Mouse (Mus musculus) stomach, postnatal 0 days (tissue): Measurements from ENCODE around the gene Ctsll3. TPM values are rescaled to one million over a fixed set of nuclear protein-coding genes. Genes with fewer than 3 reads are reported as not detected.

Experiments
- ATAC-seq: fragments of 200-750 bp; cut with Nextera tagmentation; 2 replicates; pipeline ENCODE4 v1.8.0; 2017; ENCODE audit not compliant: low FRiP score, low TSS enrichment
- DNase-seq: peaks from one replicate; pipeline ENCODE4 v3.0.0-alpha.2; 2016; ENCODE audit warnings: low spot score
- H3K27ac ChIP-seq: fragments of 300-500 bp; sonication (generic); replicated peaks from 2 replicates; pipeline ENCODE4 v1.5.1; 2014; ENCODE audit warnings: mild to moderate bottlenecking, control low read depth
- H3K27me3 ChIP-seq: fragments of 300-500 bp; sonication (generic); 2 replicates; pipeline ENCODE4 v1.6.1; 2014; ENCODE audit warnings: low read length; ENCODE audit not compliant: control insufficient read depth, insufficient read depth
- H3K36me3 ChIP-seq: fragments of 300-500 bp; sonication (generic); 2 replicates; pipeline ENCODE4 v1.6.1; 2014; ENCODE audit warnings: low read length, mixed read lengths; ENCODE audit not compliant: control insufficient read depth, insufficient read depth
- H3K4me1 ChIP-seq: fragments of 300-500 bp; sonication (generic); replicated peaks from 2 replicates; pipeline ENCODE4 v1.6.1; 2014; ENCODE audit warnings: antibody characterized with exemption; ENCODE audit not compliant: control insufficient read depth, insufficient read depth
- H3K4me2 ChIP-seq: fragments of 300-500 bp; sonication (generic); replicated peaks from 2 replicates; pipeline ENCODE4 v1.6.1; 2014; ENCODE audit warnings: low read depth, mild to moderate bottlenecking, control low read depth, moderate library complexity
- H3K4me3 ChIP-seq: fragments of 300-500 bp; sonication (generic); 2 replicates; pipeline ENCODE4 v1.5.1; 2014; ENCODE audit warnings: low read depth, low read length, control low read depth
- H3K9ac ChIP-seq: fragments of 300-500 bp; sonication (generic); 2 replicates; pipeline ENCODE4 v1.6.1; 2014; ENCODE audit warnings: mild to moderate bottlenecking, low read length, control low read depth, mixed read lengths
- H3K9me3 ChIP-seq: fragments of 300-500 bp; sonication (generic); 2 replicates; pipeline ENCODE4 v1.6.1; 2016; ENCODE audit warnings: low read length; ENCODE audit not compliant: control insufficient read depth
- CTCF ChIP-seq: IDR thresholded peaks from 2 replicates; pipeline ENCODE4 v1.5.1; 2016; ENCODE audit warnings: antibody characterized with exemption, low read depth, mild to moderate bottlenecking, moderate library complexity
- EP300 ChIP-seq: optimal IDR thresholded peaks from 2 replicates; pipeline ENCODE3; 2016; ENCODE audit warnings: antibody characterized with exemption
- WGBS: fragments of 180-500 bp; shearing (Covaris S2); extraction: QIAGEN DNeasy Blood & Tissue Kit; methylation state at CpG from one replicate; pipeline ENCODE4 v1.1.7; 2014; 5-methylcytosine and 5-hydroxymethylcytosine counted together
- polyA plus RNA-seq: library from polyadenylated mRNA; unstranded; fragments of >200 nt; fragmentation: Nextera tagmentation; extraction: Ambion mirVana; gene quantifications from 2 replicates; pipeline ENCODE4 v1.2.1, GENCODE M21; 2015

Gene Ctsll3
- polyA plus RNA-seq, 1 experiment from 2014 or later: 0.82 TPM

- ATAC-seq: no peak; the same call in 1 of the 2 replicates
- 75% methylated on average over 13 of the region's 13 CpGs for WGBS
Measured at GRCm38 (mm10) chr13:60757292-60757691, 45.4 kb downstream of the Ctsll3 start.

GRCm38 (mm10) chr13:60755251-60755650, 47.4 kb downstream of the Ctsll3 start:
- no peaks in the 10 kb centered on the region for H3K4me1 ChIP-seq
- H3K27ac ChIP-seq: no peak overlapping the region
- H3K9me3 ChIP-seq: no peaks in the 10 kb centered on the region
- TF ChIP-seq EP300: no peak
- H3K36me3 ChIP-seq: peaks cover 8% of the 10 kb centered on the region
- no peak for DNase-seq
- no peak overlapping the region for H3K9ac ChIP-seq
- WGBS: 60% methylated on average over 2 of the region's 2 CpGs
- no peak overlapping the region for H3K4me3 ChIP-seq
- no peak for ATAC-seq
- H3K27me3 ChIP-seq: no peaks in the 10 kb centered on the region
- H3K4me2 ChIP-seq: no peak overlapping the region

More at GRCm38 (mm10) chr13:60757292-60757691, 45.4 kb downstream of the Ctsll3 start:
- H3K9me3 ChIP-seq: no peaks in the 10 kb centered on the region
- no peak overlapping the region for H3K9ac ChIP-seq
- no peaks in the 10 kb centered on the region for H3K4me1 ChIP-seq
- TF ChIP-seq CTCF (no peak), EP300 (no peak)
- H3K4me2 ChIP-seq: no peak overlapping the region
- H3K27ac ChIP-seq: no peak overlapping the region
- H3K4me3 ChIP-seq: no peak overlapping the region
- no peak for DNase-seq
- peaks cover 13% of the 10 kb centered on the region for H3K36me3 ChIP-seq
- no peaks in the 10 kb centered on the region for H3K27me3 ChIP-seq

DNA sequence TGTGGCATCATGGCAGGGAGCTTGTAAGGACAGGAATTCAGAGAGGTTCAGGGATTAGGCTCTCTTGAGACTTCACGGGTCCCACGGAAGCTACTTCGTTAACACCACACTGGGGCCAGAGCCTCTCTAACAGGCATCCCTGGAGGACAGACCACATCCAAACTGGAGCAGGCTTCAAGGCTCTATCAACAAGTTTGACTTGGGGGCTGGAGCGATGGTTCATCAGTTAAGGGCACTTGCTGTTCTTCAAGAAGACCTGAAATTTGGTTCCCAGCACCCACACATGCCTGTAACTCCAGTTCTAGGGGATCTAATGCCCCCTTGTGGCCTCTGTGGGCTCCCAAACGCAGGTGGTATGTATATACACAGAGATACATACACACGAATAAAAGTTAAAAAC, 49.4 kb downstream of the Ctsll3 start:
- TF ChIP-seq CTCF: no peak
- no peak for TF ChIP-seq EP300
- H3K4me1 ChIP-seq: no peaks in the 10 kb centered on the region
- no peaks in the 10 kb centered on the region for H3K27me3 ChIP-seq
- no peak for DNase-seq
- no peak overlapping the region for H3K4me3 ChIP-seq
- WGBS: 97% methylated on average over 6 of the region's 6 CpGs
- no peaks in the 10 kb centered on the region for H3K9me3 ChIP-seq
- H3K36me3 ChIP-seq: peaks cover 8% of the 10 kb centered on the region
- no peak for ATAC-seq
- no peak overlapping the region for H3K9ac ChIP-seq
- no peak overlapping the region for H3K27ac ChIP-seq
- H3K4me2 ChIP-seq: no peak overlapping the region

DNA sequence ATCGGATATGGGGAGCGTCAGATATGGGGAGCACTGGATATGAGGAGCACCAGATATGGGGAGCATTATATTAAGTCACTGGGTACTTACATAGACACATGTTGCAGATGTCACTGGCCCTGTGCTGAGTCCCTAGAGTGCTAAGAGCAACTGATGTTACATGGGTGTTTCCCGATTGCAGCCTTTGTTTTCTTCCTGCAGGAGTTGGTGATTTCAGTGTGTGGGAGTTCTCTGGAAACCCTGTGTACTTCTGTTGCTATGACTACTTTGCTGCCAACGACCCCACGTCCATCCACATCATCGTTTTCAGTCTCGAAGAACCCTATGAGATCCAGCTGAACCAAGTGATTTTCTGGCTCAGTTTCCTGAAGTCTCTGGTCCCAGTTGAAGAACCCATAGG, 51.7 kb downstream of the Ctsll3 start:
- no peak overlapping the region for H3K27ac ChIP-seq

DNA sequence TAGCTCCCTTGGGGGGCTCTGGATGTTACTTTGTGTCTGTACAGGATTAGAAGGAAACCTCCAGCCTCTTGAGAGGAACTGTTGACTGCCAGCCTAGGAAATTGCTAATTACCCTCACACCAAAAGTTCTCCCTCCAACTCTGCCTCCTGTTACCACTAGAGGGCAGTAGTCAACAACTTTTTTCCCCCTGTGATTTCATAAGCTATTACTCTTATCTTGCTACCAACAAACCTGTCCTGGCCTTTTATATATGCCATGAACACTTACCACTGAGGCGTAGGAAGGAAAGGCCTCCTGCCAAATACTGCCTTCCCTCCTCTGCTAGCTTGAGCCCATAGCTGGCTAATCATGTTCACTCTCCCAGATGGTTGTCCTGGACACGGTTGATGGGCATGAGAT, 54.1 kb downstream of the Ctsll3 start:
- no peak for DNase-seq
- H3K4me3 ChIP-seq: no peak overlapping the region
- no peaks in the 10 kb centered on the region for H3K27me3 ChIP-seq
- no peaks in the 10 kb centered on the region for H3K9me3 ChIP-seq
- no peak overlapping the region for H3K27ac ChIP-seq
- 92% methylated on average over 2 of the region's 2 CpGs for WGBS
- no peak for TF ChIP-seq EP300
- peak; percentile 73 for TF ChIP-seq CTCF
- H3K4me2 ChIP-seq: no peak overlapping the region
- H3K36me3 ChIP-seq: peaks cover 8% of the 10 kb centered on the region
- ATAC-seq: no peak
- H3K9ac ChIP-seq: no peak overlapping the region
- H3K4me1 ChIP-seq: no peaks in the 10 kb centered on the region

More for the DNA sequence above, 51.7 kb downstream of the Ctsll3 start:
- H3K36me3 ChIP-seq: peaks cover 8% of the 10 kb centered on the region
- H3K9ac ChIP-seq: no peak overlapping the region
- DNase-seq: no peak
- H3K4me1 ChIP-seq: no peaks in the 10 kb centered on the region
- no peaks in the 10 kb centered on the region for H3K27me3 ChIP-seq
- H3K9me3 ChIP-seq: no peaks in the 10 kb centered on the region
- no peak overlapping the region for H3K4me3 ChIP-seq
- H3K4me2 ChIP-seq: no peak overlapping the region
- no peak for TF ChIP-seq CTCF
- TF ChIP-seq EP300: no peak
- no peak for ATAC-seq
- WGBS: 94% methylated on average over 7 of the region's 7 CpGs

Other genes with a start within 250 kb of the Ctsll3 start
- gene Dapk1, start 200.9 kb downstream of the Ctsll3 start, polyA plus RNA-seq: 4.8 and 5.4 TPM in 2 replicates
- not detected in 2 replicates for gene BC051665, start 16.5 kb downstream of the Ctsll3 start, polyA plus RNA-seq
- 0.27 TPM in 1 of 2 replicates, not detected in the other for gene 4930486L24Rik, start 61.6 kb upstream of the Ctsll3 start, polyA plus RNA-seq
- gene Gm49392, start 94.0 kb upstream of the Ctsll3 start, polyA plus RNA-seq: 0.15 TPM in 1 of 2 replicates, not detected in the other
- gene Ctla2b, start 94.6 kb upstream of the Ctsll3 start, polyA plus RNA-seq: 2.0 and 3.0 TPM in 2 replicates
- not detected in 2 replicates for gene Tpbpb, start 102.0 kb upstream of the Ctsll3 start, polyA plus RNA-seq
- gene Gm49393, start 132.7 kb upstream of the Ctsll3 start, polyA plus RNA-seq: 0.41 TPM in 1 of 2 replicates, not detected in the other
- 2.4 and 3.1 TPM in 2 replicates for gene Gm49391, start 133.7 kb upstream of the Ctsll3 start, polyA plus RNA-seq
- gene Ctla2a, start 133.8 kb upstream of the Ctsll3 start, polyA plus RNA-seq: 20.6 and 23.6 TPM in 2 replicates
- not detected in 2 replicates for gene Tpbpa, start 139.1 kb upstream of the Ctsll3 start, polyA plus RNA-seq
- not detected in 2 replicates for gene Ctsj, start 203.1 kb upstream of the Ctsll3 start, polyA plus RNA-seq
- not detected in 2 replicates for gene Ctsq, start 237.8 kb upstream of the Ctsll3 start, polyA plus RNA-seq